Mouse (Mus musculus): ENCODE measurements around the gene Ift88.

The Ift88 gene

GRCm38 (mm10) chr14:57407039-57407987 lies 16.5 kb upstream of the Ift88 start:
- TF ChIP-seq GATA4 (IDR thresholded peaks at IDR 0.05; ENCODE audit: insufficient replicate concordance, low read length): no peak

DNA sequence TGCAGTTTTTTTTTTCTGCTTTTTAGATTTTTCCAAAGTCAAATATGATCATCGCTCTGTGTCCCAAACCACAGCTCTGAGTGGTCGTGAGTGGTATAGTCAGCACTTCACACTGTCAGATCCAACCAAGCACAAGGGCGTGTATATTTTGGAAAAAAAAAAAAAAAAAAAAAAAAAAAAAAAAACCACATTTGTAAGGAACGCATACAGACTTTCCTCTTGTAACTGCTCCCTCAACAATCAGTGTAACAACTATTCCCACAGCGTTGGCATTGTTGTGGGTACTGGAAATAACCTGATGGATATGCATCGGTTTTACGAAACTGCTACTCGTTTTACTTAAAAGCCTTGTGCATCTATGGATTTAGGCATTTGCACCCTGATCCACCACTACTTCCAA lies 15.8 kb upstream of the Ift88 start:
- TF ChIP-seq GATA4 (IDR thresholded peaks at IDR 0.05; ENCODE audit: insufficient replicate concordance, low read length): no peak

GRCm38 (mm10) chr14:57409106-57409505 lies 14.8 kb upstream of the Ift88 start:
- no peak for TF ChIP-seq GATA4 (IDR thresholded peaks at IDR 0.05; ENCODE audit: insufficient replicate concordance, low read length)

GRCm38 (mm10) chr14:57412166-57412565 lies 11.7 kb upstream of the Ift88 start:
- no peak for TF ChIP-seq GATA4 (IDR thresholded peaks at IDR 0.05; ENCODE audit: insufficient replicate concordance, low read length)

DNA sequence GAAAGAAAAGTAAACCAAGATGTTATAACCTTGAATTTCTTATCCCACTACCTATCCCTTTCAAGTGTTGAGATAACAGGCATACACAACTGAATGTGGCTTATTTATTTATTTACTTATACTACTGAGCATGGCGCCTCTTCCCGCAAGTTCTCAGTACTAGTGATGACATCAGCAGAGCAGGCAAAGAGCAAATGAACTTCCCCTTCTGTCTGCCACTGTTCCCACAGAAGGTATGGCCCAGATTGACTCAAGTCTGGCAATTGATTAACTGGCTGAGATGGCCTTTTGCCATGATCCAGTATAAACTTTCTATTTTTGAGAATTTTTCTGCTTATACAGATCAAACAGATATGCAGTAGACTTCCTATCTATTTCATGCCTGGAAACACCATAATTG lies 6.7 kb upstream of the Ift88 start:
- no peak for TF ChIP-seq GATA4 (IDR thresholded peaks at IDR 0.05; ENCODE audit: insufficient replicate concordance, low read length)

DNA sequence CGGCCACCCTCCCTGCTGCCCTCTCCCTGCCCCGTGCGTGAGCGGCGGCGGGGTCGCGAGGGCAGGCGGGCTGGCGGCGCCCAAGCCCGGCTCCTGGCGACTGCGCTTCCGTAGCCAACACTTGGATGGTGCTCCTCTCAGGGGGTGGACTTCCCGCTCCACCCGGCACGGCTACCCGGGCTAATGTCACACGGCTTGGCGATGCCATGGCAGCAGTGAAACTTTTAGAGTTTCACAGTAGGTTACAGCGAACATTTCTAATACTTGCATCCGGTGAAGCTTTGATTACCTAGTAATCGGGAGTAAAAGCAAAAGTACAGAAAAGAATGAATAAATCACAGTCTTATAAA lies 325 bp downstream of the Ift88 start:
- no peak for TF ChIP-seq GATA4 (IDR thresholded peaks at IDR 0.05; ENCODE audit: insufficient replicate concordance, low read length)

- TF ChIP-seq GATA4 (IDR thresholded peaks at IDR 0.05; ENCODE audit: insufficient replicate concordance, low read length): no peak
Observed at GRCm38 (mm10) chr14:57430451-57430850, 6.6 kb downstream of the Ift88 start.

- no peak for TF ChIP-seq GATA4 (IDR thresholded peaks at IDR 0.05; ENCODE audit: insufficient replicate concordance, low read length)
Observed at GRCm38 (mm10) chr14:57452516-57452915, 28.7 kb downstream of the Ift88 start.

DNA sequence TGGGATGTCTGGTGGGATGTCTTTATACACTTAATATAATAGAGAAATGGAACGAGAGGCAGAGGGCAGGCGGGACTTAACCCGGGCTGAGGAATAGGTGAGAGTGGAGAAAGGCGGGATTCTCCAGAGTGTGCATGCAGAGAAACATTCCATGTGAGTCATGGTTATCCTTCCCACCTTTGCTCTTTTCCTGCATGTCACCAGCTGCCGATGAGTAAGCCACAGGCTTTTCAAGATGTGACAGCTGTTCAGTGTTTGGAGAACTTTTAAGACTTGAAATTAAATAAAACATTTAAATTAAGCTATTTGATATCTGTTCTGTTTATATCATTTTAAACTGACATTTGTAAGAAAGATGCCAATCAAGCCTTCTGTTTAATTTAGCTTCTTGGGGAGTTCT lies 36.0 kb downstream of the Ift88 start:
- no peak for TF ChIP-seq GATA4 (IDR thresholded peaks at IDR 0.05; ENCODE audit: insufficient replicate concordance, low read length)

DNA sequence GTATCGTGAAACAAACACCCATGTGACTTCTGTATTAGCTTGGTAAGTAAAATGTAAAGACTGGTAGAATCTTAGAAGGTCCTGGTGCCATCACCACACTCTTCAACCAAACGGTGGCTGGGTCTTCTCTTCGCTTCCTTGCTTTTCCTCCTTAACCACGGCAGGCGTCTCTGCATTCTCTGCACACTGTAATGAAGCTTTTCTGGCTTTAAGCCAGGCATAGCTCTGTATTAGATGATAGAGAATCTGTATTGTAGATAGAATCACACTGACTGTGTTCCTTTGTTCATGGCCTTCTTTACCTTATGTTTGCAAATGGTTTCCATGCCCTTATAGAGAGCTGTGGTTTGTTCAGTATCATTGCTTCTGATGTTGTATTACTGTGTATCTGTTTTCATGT lies 39.0 kb downstream of the Ift88 start:
- TF ChIP-seq GATA4 (IDR thresholded peaks at IDR 0.05; ENCODE audit: insufficient replicate concordance, low read length): no peak

DNA sequence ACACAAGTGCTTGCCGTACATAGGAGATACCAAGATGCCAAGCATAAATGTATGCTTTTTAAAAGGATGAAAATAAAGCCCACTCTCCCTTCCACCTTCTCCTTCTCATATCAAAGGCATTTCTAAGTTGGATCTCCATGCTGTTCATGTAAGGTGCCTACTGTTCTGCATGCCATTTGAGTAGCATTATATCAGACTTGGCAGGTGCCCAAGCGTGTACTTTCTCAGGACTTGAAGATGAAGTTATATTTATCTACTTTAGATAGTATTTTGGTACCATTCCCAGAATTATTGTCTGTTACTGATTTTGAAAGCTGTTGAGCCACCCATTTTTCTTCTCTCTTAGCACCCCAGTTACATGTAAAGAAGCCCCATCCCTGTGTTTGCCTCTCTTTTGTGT lies 51.2 kb downstream of the Ift88 start:
- no peak for TF ChIP-seq GATA4 (IDR thresholded peaks at IDR 0.05; ENCODE audit: insufficient replicate concordance, low read length)

DNA sequence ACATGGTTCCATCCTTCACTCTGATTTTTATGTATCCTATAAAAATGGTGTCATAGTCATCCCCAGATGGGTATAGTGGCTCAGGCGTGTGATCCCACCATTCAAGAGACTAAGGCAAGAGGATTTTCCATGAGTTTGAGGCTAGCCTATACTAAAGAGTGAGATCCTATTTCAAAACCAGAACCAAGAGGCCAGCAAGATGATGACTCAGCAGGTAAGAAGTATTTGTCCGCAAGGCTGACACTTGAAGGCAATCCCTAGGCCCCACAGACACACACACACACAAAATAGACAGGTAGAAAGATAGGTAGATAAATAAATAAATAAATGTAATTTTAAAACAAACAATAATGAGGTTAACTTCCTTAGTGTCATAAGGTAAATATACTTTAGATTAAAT lies 58.4 kb downstream of the Ift88 start:
- TF ChIP-seq GATA4 (IDR thresholded peaks at IDR 0.05; ENCODE audit: insufficient replicate concordance, low read length): no peak

GRCm38 (mm10) chr14:57484183-57484582 lies 60.3 kb downstream of the Ift88 start:
- TF ChIP-seq GATA4 (IDR thresholded peaks at IDR 0.05; ENCODE audit: insufficient replicate concordance, low read length): no peak

DNA sequence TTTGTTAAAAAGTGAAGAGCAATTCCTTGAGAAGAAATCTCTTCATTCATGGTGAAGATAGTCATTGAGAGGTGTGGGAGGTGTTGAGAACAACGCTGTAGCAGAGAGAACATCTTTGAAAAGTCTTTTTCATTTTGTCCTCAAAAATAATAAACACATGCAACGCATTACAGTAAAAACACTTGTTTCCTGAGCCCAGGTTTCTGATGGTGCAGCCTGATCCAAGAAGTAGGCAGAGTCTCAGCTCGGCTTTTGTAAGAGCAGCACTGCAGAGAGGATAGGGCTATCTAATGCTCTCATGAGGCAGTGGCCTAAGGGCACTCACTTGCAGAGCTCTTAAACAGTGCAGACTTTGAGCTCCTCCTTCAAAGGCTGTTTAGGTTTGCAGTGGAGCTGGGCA lies 65.8 kb downstream of the Ift88 start:
- TF ChIP-seq GATA4 (IDR thresholded peaks at IDR 0.05; ENCODE audit: insufficient replicate concordance, low read length): no peak

GRCm38 (mm10) chr14:57493840-57494239 lies 70.0 kb downstream of the Ift88 start:
- TF ChIP-seq GATA4 (IDR thresholded peaks at IDR 0.05; ENCODE audit: insufficient replicate concordance, low read length): no peak

GRCm38 (mm10) chr14:57503729-57504128 lies 79.9 kb downstream of the Ift88 start:
- no peak for TF ChIP-seq GATA4 (IDR thresholded peaks at IDR 0.05; ENCODE audit: insufficient replicate concordance, low read length)

DNA sequence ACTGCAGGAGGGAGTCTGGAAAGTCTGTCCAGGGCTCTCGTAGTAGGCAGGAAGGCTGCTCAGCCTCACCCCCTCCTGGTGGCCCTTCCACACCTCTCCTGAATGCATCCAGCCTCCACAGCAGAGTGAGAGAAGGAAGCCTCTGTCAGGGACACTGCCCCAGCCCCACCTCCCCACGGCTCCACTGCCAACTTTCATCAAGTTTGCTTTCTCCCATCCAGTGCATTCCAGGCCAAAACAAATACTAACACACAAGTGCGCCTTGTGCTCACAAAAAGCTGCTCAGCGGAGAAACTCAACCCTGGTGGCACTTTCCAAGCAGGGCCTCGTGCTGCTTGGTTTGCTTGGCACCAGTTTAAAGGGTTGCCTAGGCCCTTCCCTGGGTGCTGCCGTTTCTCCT lies 85.7 kb downstream of the Ift88 start:
- no peak for TF ChIP-seq GATA4 (IDR thresholded peaks at IDR 0.05; ENCODE audit: insufficient replicate concordance, low read length)
